Mouse (Mus musculus): ENCODE results near the gene Carns1. TPM values are rescaled to one million over a fixed set of nuclear protein-coding genes. Genes with fewer than 3 reads are reported as not detected.
A peak's percentile ranks its signal among the peaks of the same experiment; 100 is the strongest.

Gene Carns1
- polyA plus RNA-seq, 1 experiment from 2014 or later, result 2.6 TPM

DNA sequence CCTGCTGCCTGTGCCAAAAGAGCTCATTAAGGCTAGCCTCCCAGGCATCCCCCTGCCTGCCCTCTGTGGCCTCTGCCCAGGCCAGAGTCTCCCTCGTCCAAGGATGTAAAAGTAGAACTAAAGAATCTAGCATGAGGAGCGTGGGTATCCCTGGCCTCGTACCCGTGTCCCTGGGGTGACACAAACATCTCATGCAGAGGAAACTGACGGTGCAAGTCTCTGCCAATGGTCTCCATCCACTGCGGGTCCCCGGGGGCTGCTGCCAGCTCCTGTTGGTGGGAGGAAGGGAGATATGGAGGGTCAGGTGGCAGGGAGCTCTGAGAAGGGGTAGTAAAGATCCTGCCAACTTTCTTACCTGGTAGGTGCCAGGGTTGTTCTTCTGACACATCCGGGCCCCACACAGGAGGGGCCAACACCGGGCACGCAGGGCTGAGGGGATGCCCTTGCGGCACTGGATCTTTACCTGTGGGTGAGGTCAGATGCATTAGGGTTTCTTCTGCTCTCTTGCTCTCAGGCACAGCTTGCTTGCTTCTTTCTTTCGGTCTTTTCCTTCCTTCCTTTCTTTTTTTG is 13.9 kb upstream of the Carns1 start:
- H3K36me3 ChIP-seq, result peaks cover 12% of the 10 kb centered on the region
- 87% methylated on average over 12 of the region's 12 CpGs for WGBS
- H3K27ac ChIP-seq, result no peak overlapping the region
- no peak overlapping the region for H3K4me3 ChIP-seq
- no peak overlapping the region for H3K9ac ChIP-seq
- no peaks in the 10 kb centered on the region for H3K9me3 ChIP-seq
- no peaks in the 10 kb centered on the region for H3K27me3 ChIP-seq
- peaks cover 26% of the 10 kb centered on the region for H3K4me1 ChIP-seq
- H3K4me2 ChIP-seq (replicated peaks), result no peak overlapping the region
- no peak for ATAC-seq (ENCODE audit: insufficient number of reproducible peaks, insufficient read depth, low FRiP score, low TSS enrichment)

DNA sequence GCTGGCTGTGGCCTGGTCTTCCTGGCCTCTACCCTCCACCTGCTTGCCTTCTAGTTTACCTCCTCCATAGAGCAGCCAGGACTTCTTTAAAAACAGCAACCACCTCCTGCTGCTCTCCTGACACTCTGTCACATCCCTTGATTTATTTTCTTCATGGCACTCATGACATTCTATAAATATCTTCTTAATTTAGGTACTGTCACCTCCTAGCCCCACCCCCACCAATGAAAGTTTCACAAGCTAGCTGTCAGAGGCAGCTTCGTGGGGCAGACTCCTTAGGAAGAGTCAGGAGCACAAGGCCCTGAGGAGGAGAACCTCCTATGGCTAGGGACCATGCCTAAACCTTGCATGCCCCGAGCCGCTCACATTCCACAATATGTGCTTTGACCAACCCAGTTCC is 12.0 kb upstream of the Carns1 start:
- H3K9ac ChIP-seq, result no peak overlapping the region
- no peak for ATAC-seq (ENCODE audit: insufficient number of reproducible peaks, insufficient read depth, low FRiP score, low TSS enrichment)
- no peak overlapping the region for H3K4me2 ChIP-seq (replicated peaks)

DNA sequence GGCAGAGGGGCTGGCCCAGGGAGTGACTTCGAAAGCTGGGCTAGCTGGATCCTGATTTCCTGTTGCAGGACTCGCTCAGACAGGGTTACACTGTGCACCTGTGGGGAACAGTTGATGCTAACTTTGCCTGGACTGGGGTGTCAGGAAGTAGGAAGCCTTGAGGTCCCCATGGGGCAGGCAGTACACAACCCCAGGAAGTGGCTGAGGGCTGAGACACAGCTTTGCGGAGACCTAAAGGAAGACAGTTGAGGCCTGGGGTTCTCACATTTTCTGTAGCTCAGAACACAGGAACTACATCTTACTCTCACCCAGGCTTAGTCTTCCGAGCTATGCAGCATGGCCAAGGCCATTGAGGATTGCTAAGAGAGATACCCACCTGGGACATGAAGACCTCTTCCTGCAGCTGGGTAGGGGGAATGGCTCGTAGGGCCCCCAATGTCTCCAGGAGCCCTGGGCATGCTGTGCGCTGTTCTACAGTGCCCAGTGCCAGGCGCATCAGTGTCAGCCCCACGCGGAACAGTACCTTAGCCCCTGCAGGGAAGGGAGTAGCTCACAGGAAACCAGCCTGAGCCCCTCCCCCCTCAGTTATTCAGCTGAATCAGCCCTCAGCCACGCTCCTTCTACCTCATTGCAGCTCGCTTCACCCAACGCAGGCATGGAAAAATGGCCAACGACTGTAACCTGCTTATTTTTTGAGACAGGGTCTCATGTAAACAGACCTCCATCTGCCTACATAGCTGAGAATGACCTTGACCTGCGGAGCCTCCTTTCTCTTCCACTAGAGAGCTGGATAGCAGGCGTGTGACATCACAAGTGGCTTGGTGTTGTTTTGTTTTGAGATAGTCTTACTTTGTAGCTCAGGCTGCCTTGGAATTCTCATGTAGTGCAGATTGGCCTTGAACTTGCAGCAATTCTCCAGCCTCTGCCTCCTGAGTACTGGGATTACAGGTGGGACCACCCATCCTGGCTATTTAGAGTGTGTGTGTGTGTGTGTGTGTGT is 10.0 kb upstream of the Carns1 start:
- H3K4me2 ChIP-seq (replicated peaks), result no peak overlapping the region
- WGBS, result 56% methylated on average over 15 of the region's 15 CpGs

More for the DNA sequence above, 12.0 kb upstream of the Carns1 start:
- H3K9me3 ChIP-seq, result no peaks in the 10 kb centered on the region
- 74% methylated on average over 3 of the region's 3 CpGs for WGBS
- no peak overlapping the region for H3K27ac ChIP-seq
- no peak overlapping the region for H3K4me3 ChIP-seq
- H3K27me3 ChIP-seq, result no peaks in the 10 kb centered on the region
- H3K36me3 ChIP-seq, result no peaks in the 10 kb centered on the region
- H3K4me1 ChIP-seq, result peaks cover 13% of the 10 kb centered on the region; the same call in 1 of the 2 replicates

DNA sequence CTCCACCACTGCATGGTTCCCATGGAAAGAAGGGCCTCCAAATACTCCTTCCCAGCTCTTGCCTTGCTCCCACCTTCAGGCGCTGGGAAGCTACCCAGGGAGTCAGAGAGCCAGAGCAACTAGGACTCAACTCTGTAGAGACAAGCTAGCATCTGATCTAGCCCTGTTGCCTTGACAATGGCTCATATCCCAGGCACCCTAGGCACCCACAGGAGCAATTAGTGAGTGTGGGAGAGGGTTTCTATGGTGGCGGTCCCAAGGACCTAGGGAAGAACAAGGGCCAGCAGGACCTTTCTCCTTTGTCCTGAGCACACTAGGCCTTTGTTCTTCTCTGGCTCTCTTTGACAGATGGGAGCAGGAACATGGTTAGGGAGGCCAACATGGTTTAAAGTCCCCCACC is 8.4 kb upstream of the Carns1 start:
- H3K9me3 ChIP-seq, result no peaks in the 10 kb centered on the region
- no peak overlapping the region for H3K4me3 ChIP-seq
- H3K27ac ChIP-seq, result no peak overlapping the region
- H3K4me2 ChIP-seq (replicated peaks), result no peak overlapping the region
- no peaks in the 10 kb centered on the region for H3K27me3 ChIP-seq
- H3K36me3 ChIP-seq, result no peaks in the 10 kb centered on the region
- WGBS, result 65% methylated on average over 2 of the region's 2 CpGs
- ATAC-seq (ENCODE audit: insufficient number of reproducible peaks, insufficient read depth, low FRiP score, low TSS enrichment), result no peak
- peaks cover 13% of the 10 kb centered on the region; the same call in 1 of the 2 replicates for H3K4me1 ChIP-seq
- no peak overlapping the region for H3K9ac ChIP-seq

More for the DNA sequence above, 10.0 kb upstream of the Carns1 start:
- H3K4me1 ChIP-seq, result peaks cover 13% of the 10 kb centered on the region; the same call in 1 of the 2 replicates
- ATAC-seq (ENCODE audit: insufficient number of reproducible peaks, insufficient read depth, low FRiP score, low TSS enrichment), result no peak
- no peaks in the 10 kb centered on the region for H3K9me3 ChIP-seq
- H3K27ac ChIP-seq, result no peak overlapping the region
- H3K27me3 ChIP-seq, result no peaks in the 10 kb centered on the region
- no peak overlapping the region for H3K9ac ChIP-seq
- no peaks in the 10 kb centered on the region for H3K36me3 ChIP-seq
- no peak overlapping the region for H3K4me3 ChIP-seq

DNA sequence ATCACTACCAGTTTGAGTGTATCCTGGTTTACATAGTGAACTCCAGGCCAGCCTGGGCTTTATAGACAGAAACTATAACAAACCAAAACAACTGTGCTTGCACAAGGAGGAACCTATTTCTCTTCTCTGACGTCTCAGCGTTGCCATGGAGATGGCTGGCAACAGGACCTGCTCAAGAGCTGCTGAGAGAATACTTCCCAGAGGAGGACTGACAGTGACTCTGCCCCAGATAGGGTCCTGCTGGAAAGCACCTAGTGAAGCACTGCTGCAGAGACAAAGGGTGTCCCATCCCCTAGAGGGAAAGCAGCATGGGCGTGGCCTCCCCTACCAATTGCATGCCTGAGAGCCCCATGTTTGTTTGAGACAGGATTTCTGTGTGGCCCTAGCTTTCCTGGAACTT is 6.6 kb upstream of the Carns1 start:
- Histone ChIP-seq H3K27me3 (no peaks in the 10 kb centered on the region), H3K9ac (no peak overlapping the region), H3K4me1 (peaks cover 13% of the 10 kb centered on the region; the same call in 1 of the 2 replicates), H3K4me2 (replicated peaks) (no peak overlapping the region), H3K4me3 (no peak overlapping the region), H3K36me3 (no peaks in the 10 kb centered on the region), H3K27ac (no peak overlapping the region), H3K9me3 (no peaks in the 10 kb centered on the region)
- ATAC-seq (ENCODE audit: insufficient number of reproducible peaks, insufficient read depth, low FRiP score, low TSS enrichment), result no peak
- WGBS, result 39% methylated on average over 3 of the region's 3 CpGs

DNA sequence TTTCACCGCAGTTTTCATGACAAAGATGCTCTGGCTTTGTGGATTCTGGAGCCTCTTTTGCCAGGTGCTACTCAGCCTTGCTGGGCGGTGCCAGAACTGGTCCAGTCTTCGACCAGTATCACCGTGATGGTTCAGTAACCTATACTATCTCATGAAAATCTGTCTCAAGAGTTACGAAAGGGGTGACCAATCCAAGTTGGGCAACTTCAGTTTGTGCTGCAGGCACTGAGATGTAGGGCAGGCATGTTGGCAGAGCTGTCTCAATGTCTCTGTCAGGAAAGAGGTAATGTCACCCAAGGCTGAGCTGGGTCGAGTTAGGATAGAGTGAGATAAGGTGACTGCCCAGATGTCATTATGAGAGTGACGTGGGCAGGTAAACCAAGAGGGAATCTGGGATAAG is 5.1 kb upstream of the Carns1 start:
- WGBS, result 87% methylated on average over 7 of the region's 7 CpGs
- H3K27ac ChIP-seq, result no peak overlapping the region
- no peaks in the 10 kb centered on the region for H3K9me3 ChIP-seq
- no peak overlapping the region for H3K4me3 ChIP-seq
- no peaks in the 10 kb centered on the region for H3K36me3 ChIP-seq
- ATAC-seq (ENCODE audit: insufficient number of reproducible peaks, insufficient read depth, low FRiP score, low TSS enrichment), result no peak
- H3K27me3 ChIP-seq, result no peaks in the 10 kb centered on the region
- no peak overlapping the region for H3K4me2 ChIP-seq (replicated peaks)
- peaks cover 9% of the 10 kb centered on the region for H3K4me1 ChIP-seq
- no peak overlapping the region for H3K9ac ChIP-seq

DNA sequence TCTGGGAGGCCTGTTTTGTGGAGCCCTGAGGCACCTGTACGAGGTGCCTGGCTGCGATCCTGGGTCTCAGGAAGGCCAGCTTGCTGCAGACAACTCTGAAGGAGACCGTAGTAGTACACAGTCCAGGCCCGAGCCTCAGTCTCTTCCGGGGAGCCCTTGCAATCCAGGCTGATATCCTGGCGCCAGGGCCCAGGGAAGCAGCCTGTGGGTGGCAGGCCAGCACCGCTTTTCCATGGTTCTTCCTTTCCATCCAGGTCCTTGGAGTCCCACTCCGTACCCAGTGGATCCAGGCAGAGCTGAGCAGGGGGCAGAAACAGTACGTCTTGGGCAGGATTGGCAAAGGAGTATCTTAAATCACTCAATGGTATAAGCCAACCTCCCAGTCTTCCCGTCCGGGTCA is 2.4 kb downstream of the Carns1 start:
- Histone ChIP-seq H3K9me3 (no peaks in the 10 kb centered on the region), H3K27me3 (no peaks in the 10 kb centered on the region), H3K4me3 (no peak overlapping the region), H3K27ac (no peak overlapping the region), H3K4me1 (peaks cover 14% of the 10 kb centered on the region; the same call in 1 of the 2 replicates), H3K36me3 (no peaks in the 10 kb centered on the region), H3K4me2 (replicated peaks) (no peak overlapping the region), H3K9ac (peak overlapping the region; percentile 4; the same call in 1 of the 2 replicates)
- 54% methylated on average over 11 of the region's 11 CpGs for WGBS
- no peak for ATAC-seq (ENCODE audit: insufficient number of reproducible peaks, insufficient read depth, low FRiP score, low TSS enrichment)

DNA sequence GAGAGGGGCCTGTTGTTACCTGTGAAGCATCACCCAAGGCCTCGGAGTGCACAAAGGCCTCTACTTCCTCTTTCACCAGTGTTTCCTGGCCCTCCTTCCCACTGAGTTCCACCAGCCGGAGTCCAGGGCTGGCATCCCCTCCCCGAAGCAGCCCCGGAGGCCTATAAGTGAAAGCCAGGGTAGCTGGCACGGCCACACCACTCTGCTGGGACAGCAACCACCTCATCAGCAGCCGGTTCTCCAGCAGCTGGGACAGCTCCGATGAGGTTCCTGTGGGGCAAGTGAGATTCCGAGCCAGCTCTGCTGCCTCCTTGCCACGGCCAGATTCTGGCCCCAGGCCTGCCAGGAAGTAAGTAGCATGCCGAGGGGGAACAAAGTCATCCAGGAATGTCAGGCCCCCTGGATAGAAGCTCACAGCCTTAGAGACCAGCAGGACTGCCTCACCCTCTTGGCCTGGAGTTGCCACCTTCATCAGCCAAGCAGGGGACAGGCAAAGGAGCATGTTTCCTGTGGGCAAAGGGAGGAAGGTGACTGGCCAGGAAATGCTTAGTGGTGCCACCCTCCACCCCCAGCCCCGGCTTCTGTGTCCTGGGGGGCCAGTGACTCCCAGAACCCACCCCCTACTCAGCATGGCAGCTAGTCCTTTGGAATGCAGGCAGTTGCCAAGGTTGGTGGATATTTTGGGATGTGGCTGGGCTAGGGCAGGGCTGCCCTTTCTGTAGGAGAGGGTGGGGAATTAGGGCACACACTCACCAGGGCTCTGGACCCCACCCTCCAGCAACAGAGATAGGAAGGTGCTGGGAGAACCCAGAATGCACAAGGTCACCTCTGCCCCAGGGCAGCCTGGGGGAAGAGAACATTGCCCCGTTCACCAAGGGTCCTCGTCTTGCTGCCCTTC is 3.6 kb downstream of the Carns1 start:
- H3K27ac ChIP-seq, result 0 out of 2 replicates have a peak overlapping the region, but pooled peaks have one; percentile 4
- H3K4me3 ChIP-seq, result no peak overlapping the region
- no peak for ATAC-seq (ENCODE audit: insufficient number of reproducible peaks, insufficient read depth, low FRiP score, low TSS enrichment)
- no peak overlapping the region for H3K4me2 ChIP-seq (replicated peaks)
- peaks cover 14% of the 10 kb centered on the region; the same call in 1 of the 2 replicates for H3K4me1 ChIP-seq
- 0 out of 2 replicates have a peak overlapping the region, but pooled peaks have one; percentile 9 for H3K9ac ChIP-seq
- WGBS, result 58% methylated on average over 13 of the region's 13 CpGs
- no peaks in the 10 kb centered on the region for H3K9me3 ChIP-seq
- no peaks in the 10 kb centered on the region for H3K27me3 ChIP-seq
- H3K36me3 ChIP-seq, result no peaks in the 10 kb centered on the region

DNA sequence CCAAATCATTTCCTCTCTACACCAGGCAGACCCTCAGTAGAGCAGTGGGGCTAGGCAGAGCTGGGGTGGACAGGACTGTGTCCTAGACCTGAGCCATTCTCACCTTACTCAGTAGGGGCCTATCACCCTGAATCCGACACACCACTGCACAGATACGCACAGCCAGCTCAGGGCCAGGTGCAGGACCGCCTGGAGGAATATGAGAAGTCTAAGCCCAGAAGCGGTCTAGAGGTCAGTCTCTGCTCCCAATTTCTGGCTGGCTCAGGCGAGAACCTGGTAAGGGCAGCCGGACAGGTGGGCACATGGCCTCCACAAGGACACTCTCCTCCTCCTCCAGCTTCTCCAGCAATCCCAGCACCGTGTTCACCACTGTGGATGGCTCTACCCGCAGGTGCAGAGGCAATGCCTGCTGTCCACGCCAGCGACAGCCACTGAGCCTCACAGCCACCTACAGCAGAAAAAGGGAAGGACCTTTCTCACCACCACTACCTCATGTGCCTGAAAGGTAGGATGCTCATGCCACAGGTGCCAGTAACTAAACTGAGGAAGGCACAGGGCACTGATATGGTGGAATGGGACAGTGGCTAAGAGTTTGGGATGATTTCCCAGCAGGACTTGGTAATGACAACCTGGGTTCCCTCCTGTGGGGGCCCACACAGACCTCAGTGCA is 4.4 kb downstream of the Carns1 start:
- Histone ChIP-seq H3K27me3 (no peaks in the 10 kb centered on the region), H3K4me3 (no peak overlapping the region), H3K9ac (no peak overlapping the region), H3K4me2 (replicated peaks) (no peak overlapping the region), H3K27ac (0 out of 2 replicates have a peak overlapping the region, but pooled peaks have one; percentile 4), H3K9me3 (no peaks in the 10 kb centered on the region), H3K36me3 (no peaks in the 10 kb centered on the region), H3K4me1 (peaks cover 14% of the 10 kb centered on the region; the same call in 1 of the 2 replicates)
- 86% methylated on average over 10 of the region's 10 CpGs for WGBS
- no peak for ATAC-seq (ENCODE audit: insufficient number of reproducible peaks, insufficient read depth, low FRiP score, low TSS enrichment)

DNA sequence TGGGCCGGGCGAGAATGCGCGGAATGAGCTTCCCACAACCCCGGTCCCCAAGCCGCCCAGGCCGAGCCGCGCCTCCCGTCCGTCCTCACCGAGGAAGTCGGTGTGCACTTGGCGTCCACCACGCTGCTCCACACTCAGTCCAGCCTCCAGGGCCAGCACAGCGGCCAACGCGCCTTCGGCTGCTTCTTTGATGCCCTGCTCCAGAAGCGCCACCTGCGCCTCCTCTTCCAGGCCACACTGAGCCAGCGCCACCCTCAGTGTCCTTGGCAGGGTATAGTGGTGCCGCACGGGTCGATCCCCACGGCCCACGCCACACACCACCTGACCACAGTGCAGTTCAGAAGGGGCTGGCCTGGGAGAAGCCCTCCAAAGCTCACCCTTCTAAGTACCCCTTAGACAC is 5.5 kb downstream of the Carns1 start:
- Histone ChIP-seq H3K9me3 (no peaks in the 10 kb centered on the region), H3K4me1 (peaks cover 9% of the 10 kb centered on the region; the same call in 1 of the 2 replicates), H3K27ac (peak overlapping the region; percentile 78), H3K4me3 (peak overlapping the region; percentile 41), H3K27me3 (no peaks in the 10 kb centered on the region), H3K4me2 (replicated peaks) (peak overlapping the region; percentile 84), H3K9ac (peak overlapping the region; percentile 73), H3K36me3 (no peaks in the 10 kb centered on the region)
- WGBS, result 9% methylated on average over 27 of the region's 27 CpGs
- ATAC-seq (ENCODE audit: insufficient number of reproducible peaks, insufficient read depth, low FRiP score, low TSS enrichment), result peak; percentile 53
